Mouse (Mus musculus) NIH3T3 (cell line): ENCODE measurements around the gene Gpr65.

ENCODE experiments used
- DNase-seq: peaks from one replicate; pipeline ENCODE4 v3.0.0-alpha.2; 2012; ENCODE audit warnings: low read depth

The Gpr65 gene

DNA sequence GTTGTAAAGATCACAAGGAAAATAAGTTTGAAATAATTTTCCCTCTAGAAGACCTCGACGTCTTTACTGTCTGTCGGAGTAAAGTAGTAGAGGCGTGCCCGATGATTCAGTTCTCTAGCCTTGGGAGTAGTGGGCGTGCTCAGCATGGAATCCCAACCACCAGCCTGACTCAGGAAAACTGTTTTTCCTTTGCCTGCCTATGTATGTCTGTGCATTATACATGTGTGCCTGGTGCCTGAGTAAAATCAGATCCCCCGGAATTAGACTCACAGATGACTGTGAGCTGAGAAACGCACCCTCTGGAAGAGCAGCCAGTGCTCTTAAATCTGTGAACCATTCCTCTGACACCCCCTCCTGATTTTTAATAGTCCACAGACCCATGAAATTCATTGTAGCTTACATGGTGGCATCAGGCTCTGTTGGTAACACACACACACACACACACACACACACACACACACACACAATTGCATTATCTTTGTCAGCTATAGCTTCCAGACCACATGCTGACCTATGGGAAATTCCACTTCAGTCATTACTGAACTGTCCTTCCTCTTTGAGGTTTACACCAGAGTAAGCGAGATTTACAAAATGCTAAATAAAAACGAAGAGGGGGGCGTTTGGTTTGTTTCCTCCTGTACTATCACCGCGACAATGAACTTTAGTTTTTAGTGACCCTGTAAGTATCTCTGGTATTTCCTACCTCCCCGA lies 14.5 kb downstream of the Gpr65 start:
- peak; percentile 83 for DNase-seq

DNA sequence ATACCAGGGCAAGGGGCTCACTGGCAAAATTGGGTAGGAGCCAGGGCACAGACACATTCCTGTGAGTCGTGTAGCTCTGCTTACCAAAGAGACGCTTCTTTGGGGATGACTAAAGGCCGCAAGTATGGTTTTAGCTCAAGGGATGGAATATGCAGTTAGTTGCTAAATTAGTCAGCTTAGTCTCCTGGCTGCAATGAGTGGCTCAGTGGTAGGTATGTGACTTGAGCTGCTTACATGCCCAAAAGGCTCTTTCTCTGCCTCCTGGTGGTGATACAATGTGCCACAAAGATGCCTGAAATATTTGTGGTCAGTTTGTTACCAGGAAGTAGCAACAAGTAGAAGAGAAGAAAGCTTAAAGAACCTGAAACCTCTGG lies 15.0 kb downstream of the Gpr65 start:
- peak; percentile 85 for DNase-seq

DNA sequence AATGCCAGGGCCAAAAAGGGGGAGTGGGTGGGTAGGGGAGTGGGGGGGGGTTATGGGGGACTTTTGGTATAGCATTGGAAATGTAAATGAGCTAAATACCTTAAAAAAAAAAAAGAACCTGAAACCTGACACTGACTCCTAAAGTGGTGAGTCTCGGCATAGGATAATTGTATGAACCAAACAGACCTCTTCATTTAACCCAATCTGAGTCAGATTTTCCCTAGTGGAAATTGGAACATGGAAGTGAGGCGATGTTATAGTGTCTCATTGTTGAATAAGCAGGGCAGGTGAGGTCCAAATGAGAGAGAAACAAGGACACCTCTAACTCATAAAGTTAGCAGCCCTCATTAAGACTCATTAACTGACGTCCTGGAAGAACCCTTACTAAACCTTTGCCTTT lies 16.0 kb downstream of the Gpr65 start:
- DNase-seq = peak; percentile 7

DNA sequence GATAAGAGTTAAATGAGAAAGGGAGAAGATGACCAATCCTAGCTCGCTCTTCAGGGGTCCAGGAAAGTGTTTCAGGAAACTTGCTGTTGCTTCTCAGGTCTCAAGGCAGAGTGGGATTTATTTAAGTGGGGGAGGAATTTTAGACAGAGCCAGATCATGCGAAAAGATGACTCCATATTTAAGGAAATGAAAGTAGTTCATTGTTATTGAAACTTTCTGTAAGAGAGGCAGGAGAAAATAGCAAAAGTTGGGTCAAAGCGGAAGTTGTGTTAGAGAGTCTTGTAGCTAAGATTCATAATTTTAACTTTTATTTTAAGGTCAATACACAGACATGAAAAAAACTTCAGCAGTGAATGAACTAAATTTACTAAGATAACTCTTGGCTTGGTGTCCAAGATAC lies 22.0 kb downstream of the Gpr65 start:
- no peak for DNase-seq

DNA sequence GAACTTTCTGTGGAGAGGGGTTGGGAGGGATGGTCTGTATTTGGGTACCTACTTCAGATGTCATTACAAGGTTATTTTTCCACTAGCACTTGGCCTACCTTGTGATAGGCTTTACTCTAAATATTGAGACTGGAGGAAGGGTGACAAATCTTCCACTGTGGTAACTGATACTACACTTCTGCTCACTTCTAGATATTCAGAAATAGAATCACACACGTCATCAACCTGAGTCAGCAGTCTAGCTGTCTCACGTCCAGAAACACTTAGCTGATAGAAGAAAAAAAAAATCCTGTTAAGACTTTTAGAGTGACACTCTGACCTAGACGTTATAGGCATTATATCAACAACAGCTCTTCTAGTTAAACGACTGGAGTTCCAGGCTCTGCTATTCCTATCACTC lies 23.8 kb downstream of the Gpr65 start:
- DNase-seq = peak; percentile 21

DNA sequence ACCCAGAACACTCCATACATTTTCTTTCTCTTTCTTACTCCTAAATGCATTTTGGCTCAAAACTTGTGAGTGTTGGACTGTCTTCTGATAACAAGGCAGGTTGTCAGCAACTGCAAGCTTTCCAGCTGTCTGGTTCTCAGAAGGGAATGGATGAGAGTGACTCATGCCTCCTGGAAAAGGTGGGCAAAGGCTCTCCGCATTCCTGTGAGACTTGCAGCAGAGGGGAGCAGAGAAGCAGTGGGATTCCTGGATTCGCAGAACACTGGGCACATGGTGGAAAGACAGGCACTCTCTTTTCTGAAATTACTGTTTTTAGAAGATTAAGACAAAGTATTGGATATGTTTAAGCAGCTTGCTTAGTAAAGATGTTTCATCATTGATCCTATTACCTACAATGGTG lies 25.8 kb downstream of the Gpr65 start:
- DNase-seq = peak; percentile 36

DNA sequence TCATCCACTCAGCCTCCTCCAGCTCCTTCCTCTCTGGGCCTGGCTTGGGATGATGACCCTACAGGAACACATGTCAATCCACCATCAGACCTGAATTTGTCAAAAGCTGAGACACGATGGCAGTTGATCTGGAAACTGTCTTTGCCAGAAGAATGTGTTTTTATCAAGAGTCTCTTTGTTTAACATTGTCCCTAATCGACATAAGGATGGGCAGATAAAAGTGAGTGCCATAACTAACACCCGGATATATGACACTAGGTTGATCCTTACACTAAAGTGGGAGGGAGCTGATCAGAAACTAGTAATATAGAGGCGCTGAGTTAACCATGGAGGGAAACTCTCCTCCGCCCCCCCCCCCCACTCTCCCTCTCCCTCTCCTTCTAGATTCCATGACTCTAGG lies 33.5 kb downstream of the Gpr65 start:
- DNase-seq = no peak

DNA sequence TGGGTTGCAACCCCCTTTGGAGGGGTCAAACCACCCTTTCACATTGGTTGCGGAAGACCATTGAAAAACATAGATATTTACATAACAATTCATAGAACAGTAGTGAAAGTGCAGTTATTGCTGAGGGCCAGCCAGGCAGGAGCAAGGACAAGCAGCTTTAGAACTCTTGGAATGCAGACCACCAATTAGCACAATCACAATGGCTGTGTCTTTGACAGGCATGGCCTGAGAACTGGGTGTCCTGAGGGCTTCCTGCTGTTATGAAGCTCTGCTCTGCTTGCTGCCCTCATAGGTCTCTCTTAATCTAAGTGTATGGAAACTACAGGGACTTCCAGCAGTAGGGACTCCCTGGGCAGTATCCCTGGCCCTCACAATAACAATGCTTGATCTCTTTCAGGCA lies 34.6 kb downstream of the Gpr65 start:
- DNase-seq = no peak

DNA sequence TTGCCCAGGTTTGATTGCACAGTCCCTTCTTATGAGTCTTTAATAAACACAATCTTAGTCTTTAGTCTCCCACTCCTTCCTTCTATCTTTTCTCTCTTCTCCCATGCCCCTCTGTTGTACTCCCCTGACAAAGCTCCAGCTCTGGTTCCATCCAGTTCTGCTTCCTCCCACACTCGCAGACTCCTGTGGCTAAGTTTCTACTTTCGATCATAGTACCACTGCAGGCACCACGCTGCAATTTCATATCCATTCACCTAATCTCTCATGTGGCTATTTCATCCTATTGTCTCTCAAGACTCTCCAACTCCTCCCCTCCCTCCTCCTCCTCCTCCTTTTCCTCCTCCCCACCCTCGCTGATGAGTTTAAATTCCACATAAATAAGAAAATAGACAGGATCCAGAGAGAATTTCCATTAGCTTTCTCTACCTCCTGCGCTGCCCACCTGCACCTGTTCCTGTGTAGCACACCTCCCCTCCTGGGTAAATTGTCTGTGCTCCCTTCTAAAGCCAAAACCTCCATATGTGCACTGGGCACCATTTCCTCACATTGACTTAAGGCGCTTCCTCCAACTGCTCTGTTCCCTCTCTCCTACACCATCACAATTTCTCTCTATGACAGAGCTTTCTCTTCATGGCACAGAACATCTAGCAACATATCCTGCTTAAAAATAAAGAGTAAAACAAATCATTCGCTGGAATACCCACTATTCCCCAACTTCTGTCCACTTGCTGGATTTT lies 38.9 kb downstream of the Gpr65 start:
- DNase-seq = no peak

DNA sequence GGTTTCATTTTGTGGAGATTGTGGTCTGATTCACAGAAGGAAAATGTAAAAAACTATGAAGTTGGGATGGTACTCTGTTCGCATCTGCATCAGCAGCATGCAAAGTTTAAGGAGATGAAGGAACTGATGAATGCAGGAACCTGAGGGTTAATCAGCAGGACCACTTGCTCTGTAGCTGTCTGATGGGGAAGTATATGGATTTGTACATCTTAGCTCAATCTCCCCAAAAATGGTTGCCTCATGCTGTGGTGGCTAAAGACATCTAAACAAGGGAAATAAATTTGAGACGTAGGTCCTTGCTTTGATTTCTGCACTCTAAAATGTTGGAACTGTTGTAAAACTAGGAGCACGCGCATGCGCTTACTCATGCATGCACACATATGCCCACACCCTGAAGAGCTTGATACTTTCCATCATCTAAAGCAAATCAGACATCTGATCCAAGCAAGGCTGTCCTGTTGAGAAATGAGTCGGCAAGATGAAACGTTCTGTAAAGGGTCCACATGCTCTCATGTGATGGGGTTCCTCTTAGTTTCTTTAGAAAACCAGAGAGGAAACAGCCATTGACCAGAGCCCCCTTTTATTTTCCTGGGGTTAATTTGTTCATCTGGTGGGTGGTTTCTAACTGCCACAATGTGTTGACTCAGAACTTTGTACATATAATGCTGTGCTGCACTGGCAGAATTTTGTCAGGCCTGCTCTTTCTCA lies 43.1 kb downstream of the Gpr65 start:
- peak; percentile 8 for DNase-seq

DNA sequence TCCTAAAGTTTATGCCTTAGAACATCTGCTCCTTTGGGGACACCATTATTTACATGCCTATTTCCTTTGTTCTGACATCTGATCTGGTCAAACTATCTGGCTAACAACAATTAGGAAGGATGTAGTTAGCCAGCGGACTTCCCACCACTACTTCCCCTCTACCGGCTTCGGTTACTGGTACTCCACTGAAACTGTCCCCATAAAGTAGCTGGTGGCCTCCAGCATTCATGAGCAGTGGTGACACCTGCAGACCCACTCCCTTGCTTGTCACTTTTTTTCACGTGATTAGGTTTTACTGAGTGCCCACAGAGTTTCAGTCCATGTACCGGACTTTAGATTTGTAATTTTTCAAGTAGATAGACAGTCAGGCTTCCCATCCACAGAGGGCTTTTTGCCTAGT lies 47.5 kb downstream of the Gpr65 start:
- DNase-seq = no peak

DNA sequence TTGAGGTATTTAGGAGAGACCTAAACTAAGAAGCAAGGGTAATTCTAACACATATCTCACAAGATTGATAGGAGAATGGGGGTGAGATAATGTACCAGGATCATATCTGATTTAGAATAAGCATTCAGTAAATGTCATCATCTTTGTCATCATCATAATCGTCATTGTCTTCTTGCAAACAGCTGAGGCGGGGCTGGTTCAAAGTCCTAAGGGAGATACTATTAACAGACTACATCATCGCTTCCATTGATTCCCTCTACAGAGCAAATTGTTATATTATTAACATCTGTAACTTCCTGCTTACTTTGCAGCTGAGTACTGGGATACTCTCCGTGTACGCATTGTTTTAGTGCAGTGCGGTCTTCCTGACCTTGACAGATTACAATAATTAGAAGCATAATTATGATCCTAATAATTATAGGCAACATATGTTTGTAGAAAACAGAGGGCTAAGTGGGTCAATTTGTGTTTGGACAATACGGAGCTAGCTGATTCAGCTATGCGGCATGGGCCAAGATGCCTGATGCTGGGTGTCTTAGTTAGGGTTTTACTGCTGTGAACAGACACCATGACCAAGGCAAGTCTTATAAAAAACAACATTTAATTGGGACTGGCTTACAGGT lies 49.4 kb downstream of the Gpr65 start:
- DNase-seq = no peak

DNA sequence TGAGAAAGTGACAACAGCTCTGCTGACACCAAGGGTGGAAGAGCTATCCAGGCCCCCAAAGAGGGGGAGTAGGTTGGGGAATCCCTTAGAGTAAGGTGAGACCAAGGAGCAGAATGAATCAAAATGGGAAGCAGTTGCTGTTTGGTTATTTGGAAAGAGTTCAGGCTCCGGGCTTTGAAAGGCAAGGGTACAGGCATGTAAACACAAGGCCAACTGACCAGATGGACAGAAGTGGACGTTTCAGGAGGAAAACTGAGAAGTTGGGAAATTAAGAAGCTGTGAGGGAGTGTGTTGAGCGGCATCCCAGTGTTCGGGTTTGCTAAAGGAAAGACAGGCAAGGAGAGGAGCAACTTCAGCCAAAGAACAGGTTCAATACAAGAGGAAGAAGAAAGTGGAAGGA lies 54.0 kb downstream of the Gpr65 start:
- no peak for DNase-seq

DNA sequence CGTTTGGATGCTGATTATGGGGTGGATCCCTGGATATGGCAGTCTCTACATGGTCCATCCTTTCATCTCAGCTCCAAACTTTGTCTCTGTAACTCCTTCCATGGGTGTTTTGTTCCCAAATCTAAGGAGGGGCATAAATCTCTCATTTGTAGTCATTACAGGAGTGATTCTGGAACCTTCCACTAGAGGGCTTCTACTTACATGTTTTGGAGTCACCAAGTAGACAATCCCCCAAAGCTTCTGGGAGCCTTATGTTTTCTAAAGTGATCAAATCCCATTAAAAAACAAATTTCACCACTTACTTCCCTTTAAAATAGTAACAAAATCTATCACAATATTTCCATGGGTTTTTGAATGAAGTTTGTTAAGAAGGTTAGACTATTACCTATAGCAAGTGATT lies 55.7 kb downstream of the Gpr65 start:
- DNase-seq = peak; percentile 82
